Mouse (Mus musculus): Measurements from ENCODE around the gene Slc16a5.

DNA sequence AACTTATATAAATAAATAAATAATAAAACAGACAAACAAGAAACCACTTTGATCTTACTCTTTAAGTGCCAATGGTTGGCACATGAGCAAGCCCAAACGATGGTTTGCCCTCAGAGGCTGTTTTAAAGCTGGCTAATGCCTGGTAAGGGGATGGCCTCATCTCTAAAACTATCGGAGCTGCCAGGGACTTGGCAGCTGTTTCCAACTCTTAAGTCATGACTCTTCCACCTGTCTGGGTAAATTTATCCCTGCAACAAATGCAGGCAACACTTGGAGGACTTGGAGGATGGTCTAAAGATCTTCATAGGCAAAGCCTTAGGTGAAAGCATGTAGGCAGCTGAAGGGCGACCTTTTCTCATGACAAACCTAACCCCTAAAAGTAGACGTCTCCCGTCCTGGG, 54.7 kb downstream of the Slc16a5 start:
- TF ChIP-seq CTCF (IDR thresholded peaks at IDR 0.05; ENCODE audit: control insufficient read depth, insufficient read depth, low read length) = no peak
- no peak for TF ChIP-seq POLR2A (IDR thresholded peaks at IDR 0.05; ENCODE audit: borderline replicate concordance, control insufficient read depth, low read depth, low read length)
